Comparison of ENCODE assay signal across 9 mouse cellular contexts in genomic region chr17:34143033-34143432, GRCm38 (mm10). TPM values are rescaled to one million over a fixed set of nuclear protein-coding genes. Genes with fewer than 3 reads are reported as not detected.
DNase-seq lines count a peak whose midpoint lies in the region; TF ChIP-seq lines count a peak whose summit lies in the region.
"Had no signal": no experiment of that assay in that cellular context is flagged by ENCODE, and none has a peak within 500 bp of the region (broad histone marks: within the 10 kb centered on the region; RNA-seq: fewer than 3 reads in every experiment).

H2-DMb2 (plus strand) TSS chr17:34143307.

- TF ChIP-seq CTCF in bone marrow, adult 2 months (IDR thresholded peaks at IDR 0.05; ENCODE audit: control insufficient read depth, insufficient read depth, low read length) = no peak
- TF ChIP-seq CTCF in kidney, adult 2 months (conservative IDR thresholded peaks at IDR 0.05; ENCODE audit: insufficient read depth, insufficient read length, low read depth, low read length) = no peak

- H3K4me1 ChIP-seq in bone marrow, adult 2 months (ENCODE audit: control insufficient read depth, insufficient read depth, low read length) = peaks cover 12% of the 10 kb centered on the region
- H3K4me1 ChIP-seq in kidney, adult 2 months (ENCODE audit: control insufficient read depth, insufficient read depth, low read length) = no peaks in the 10 kb centered on the region

- no peak for TF ChIP-seq POLR2A in bone marrow, adult 2 months (IDR thresholded peaks at IDR 0.05; ENCODE audit: borderline replicate concordance, control insufficient read depth, low read depth, low read length)
- no peak for TF ChIP-seq POLR2A in kidney, adult 2 months (IDR thresholded peaks at IDR 0.05; ENCODE audit: low read depth, low read length)

- peak within 1 kb of the TSS; percentile 78 for H3K27ac ChIP-seq in bone marrow, adult 2 months (ENCODE audit: control insufficient read depth, insufficient read depth, low read depth, low read length, poor library complexity)
- no peak within 1 kb of the TSS for H3K27ac ChIP-seq in kidney, adult 2 months (ENCODE audit: insufficient read depth, low read depth, low read length)

- WGBS in bone marrow, adult 2 months = 1% methylated on average over 7 of the region's 7 CpGs
- WGBS in kidney, adult 2 months = 22% methylated on average over 7 of the region's 7 CpGs

- no peaks in the 10 kb centered on the region for H3K36me3 ChIP-seq in kidney, adult 2 months (ENCODE audit: control insufficient read depth, insufficient read depth, low read length)

- peak; percentile 71 for DNase-seq in adrenal gland, postnatal 14 days
- no peak for DNase-seq in adrenal gland, adult 2 months
- peak; percentile 51 for DNase-seq in kidney, adult 2 months
- DNase-seq in lung, postnatal 36 days = peak; percentile 90
- peak; percentile 79 for DNase-seq in thymus, postnatal 0 days (ENCODE audit: low spot score)
- DNase-seq in c-Kit-positive CD71-positive TER-119-positive erythroid progenitor cells, embryonic 14.5 days (ENCODE audit: low spot score) = no peak
- DNase-seq in right cerebral cortex, adult 18-20 months = no peak

- H3K27me3 ChIP-seq in kidney, adult 2 months (replicated peaks; ENCODE audit: control insufficient read depth, insufficient read depth, low read length) = no peaks in the 10 kb centered on the region

- peak within 1 kb of the TSS; percentile 50 for H3K4me3 ChIP-seq in bone marrow, adult 2 months (replicated peaks; ENCODE audit: control insufficient read depth, low read depth, low read length)
- no peak within 1 kb of the TSS for H3K4me3 ChIP-seq in kidney, adult 2 months (ENCODE audit: insufficient read depth, low read depth, low read length)

RNA-seq across cellular contexts. Expression of gene H2-DMb2, which starts in this region (rescaled TPM):
- 2.7 and 17.0 TPM in 2 replicates for total RNA-seq in adrenal gland, postnatal 14 days (2021)
- 1 to 10 TPM; 2.0 to 3.4 TPM for total RNA-seq in adrenal gland, adult 2 months (2021)
- polyA plus RNA-seq in adrenal gland, adult 2 months (2012; rRNA removed) = 1.3 and 2.3 TPM in 2 replicates
- polyA plus RNA-seq in bone marrow, adult 2 months (2011; ENCODE audit: insufficient read depth, insufficient read length, low replicate concordance, missing spikeins) = 24.3 and 38.9 TPM in 2 replicates
- polyA plus RNA-seq in kidney, adult 2 months (2012; rRNA removed) = 3.2 and 15.6 TPM in 2 replicates
- 57.8 and 62.9 TPM in 2 replicates for polyA plus RNA-seq in thymus, postnatal 0 days (2015; fragmentation: Nextera tagmentation; extraction: Ambion mirVana)
- polyA plus RNA-seq: C2C12 had no signal

Comparison
In these comparisons a context has a peak if more than half of its experiments do, and no peak if none do; other contexts are left out.
1. DNase-seq: peak in adrenal gland, postnatal 14 days (single experiment), kidney, adult 2 months (single experiment), lung, postnatal 36 days (single experiment) and thymus, postnatal 0 days (single experiment); none in adrenal gland, adult 2 months (single experiment), c-Kit-positive CD71-positive TER-119-positive erythroid progenitor cells, embryonic 14.5 days (single experiment) and right cerebral cortex, adult 18-20 months (single experiment).